Mouse (Mus musculus) megakaryocyte progenitor cell, adult 5-6 weeks (primary cell): ENCODE measurements around the gene Usp49. TPM values are rescaled to one million over a fixed set of nuclear protein-coding genes. Genes with fewer than 3 reads are reported as not detected.

Experiments
- ATAC-seq: replicated peaks from 2 replicates; pipeline ENCODE4 v1.8.0; 2016; ENCODE audit warnings: mild to moderate bottlenecking, moderate TSS enrichment, inconsistent platforms; ENCODE audit not compliant: poor library complexity
- total RNA-seq, 2 experiments: library from RNA; stranded (forward) in 1 of 2; stranded (reverse) in 1 of 2; fragments of 157-497, 149-512 nt in 1 of 2; fragments of 200-1000 nt in 1 of 2; gene quantifications; 2 replicates each; pipeline versions ENCODE4 v1.2.3 to v1.2.4; 2015 to 2017

Gene Usp49
- total RNA-seq, 2 experiments from 2014 or later = 4.5 to 4.8 TPM

GRCm38 (mm10) chr17:47689894-47690293, 59.4 kb downstream of the Usp49 start:
- ATAC-seq = no peak

- no peak for ATAC-seq
Observed at GRCm38 (mm10) chr17:47691650-47692049, 61.2 kb downstream of the Usp49 start.

- no peak for ATAC-seq
Observed at GRCm38 (mm10) chr17:47693671-47694441, 63.4 kb downstream of the Usp49 start.

GRCm38 (mm10) chr17:47694442-47694502, 63.8 kb downstream of the Usp49 start, which contains the start of gene Gm21981:
TSS of gene Gm21981 (minus strand) at chr17:47694455.
- ATAC-seq = no peak

- ATAC-seq = peak; percentile 94
Observed at GRCm38 (mm10) chr17:47694503-47695336, 64.2 kb downstream of the Usp49 start, which contains the start of gene Prickle4. TSS of gene Prickle4 (minus strand) at chr17:47694736.

GRCm38 (mm10) chr17:47695337-47695710, 64.8 kb downstream of the Usp49 start:
- ATAC-seq = no peak

GRCm38 (mm10) chr17:47698156-47698555, 67.7 kb downstream of the Usp49 start:
- no peak for ATAC-seq

- no peak for ATAC-seq
Observed at GRCm38 (mm10) chr17:47699055-47699454, 68.6 kb downstream of the Usp49 start.

GRCm38 (mm10) chr17:47701793-47702192, 71.3 kb downstream of the Usp49 start:
- ATAC-seq = no peak

- ATAC-seq = no peak
Observed at GRCm38 (mm10) chr17:47702548-47703345, 72.3 kb downstream of the Usp49 start.

- no peak for ATAC-seq
Observed at GRCm38 (mm10) chr17:47703556-47703955, 73.1 kb downstream of the Usp49 start.

- ATAC-seq = no peak
Observed at GRCm38 (mm10) chr17:47704692-47705091, 74.2 kb downstream of the Usp49 start.

- ATAC-seq = no peak
Observed at GRCm38 (mm10) chr17:47706196-47706595, 75.7 kb downstream of the Usp49 start.

GRCm38 (mm10) chr17:47707961-47708360, 77.5 kb downstream of the Usp49 start:
- no peak for ATAC-seq

- no peak for ATAC-seq
Observed at GRCm38 (mm10) chr17:47708972-47709371, 78.5 kb downstream of the Usp49 start.

GRCm38 (mm10) chr17:47710036-47710435, 79.5 kb downstream of the Usp49 start:
- no peak for ATAC-seq

GRCm38 (mm10) chr17:47711883-47712282, 81.4 kb downstream of the Usp49 start:
- ATAC-seq = no peak

- no peak for ATAC-seq
Observed at GRCm38 (mm10) chr17:47712889-47713571, 82.5 kb downstream of the Usp49 start.

- peak; percentile 72 for ATAC-seq
Observed at GRCm38 (mm10) chr17:47715037-47715436, 84.5 kb downstream of the Usp49 start.

- ATAC-seq = peak; percentile 79
Observed at GRCm38 (mm10) chr17:47721183-47721582, 90.7 kb downstream of the Usp49 start.

- ATAC-seq = no peak
Observed at GRCm38 (mm10) chr17:47726566-47726965, 96.1 kb downstream of the Usp49 start, which contains the start of gene Pgc. TSS of gene Pgc (plus strand) at chr17:47726842.
